Mouse (Mus musculus) testis, adult 2 months (tissue): ENCODE results near the gene Ssc5d.

ENCODE experiments used
- CTCF ChIP-seq: fragments of 200-500 bp; IDR thresholded peaks from 2 replicates; pipeline ENCODE4 v1.5.1; 2012; ENCODE audit warnings: low read depth, mild to moderate bottlenecking, inconsistent platforms, low read length, moderate library complexity; ENCODE audit not compliant: control insufficient read depth, insufficient read depth, insufficient replicate concordance
- POLR2A ChIP-seq: fragments of 200-500 bp; IDR thresholded peaks from 2 replicates; pipeline ENCODE4 v1.6.1; 2012; ENCODE audit warnings: low read depth, mild to moderate bottlenecking, inconsistent platforms, low read length, moderate library complexity; ENCODE audit not compliant: control insufficient read depth

DNA sequence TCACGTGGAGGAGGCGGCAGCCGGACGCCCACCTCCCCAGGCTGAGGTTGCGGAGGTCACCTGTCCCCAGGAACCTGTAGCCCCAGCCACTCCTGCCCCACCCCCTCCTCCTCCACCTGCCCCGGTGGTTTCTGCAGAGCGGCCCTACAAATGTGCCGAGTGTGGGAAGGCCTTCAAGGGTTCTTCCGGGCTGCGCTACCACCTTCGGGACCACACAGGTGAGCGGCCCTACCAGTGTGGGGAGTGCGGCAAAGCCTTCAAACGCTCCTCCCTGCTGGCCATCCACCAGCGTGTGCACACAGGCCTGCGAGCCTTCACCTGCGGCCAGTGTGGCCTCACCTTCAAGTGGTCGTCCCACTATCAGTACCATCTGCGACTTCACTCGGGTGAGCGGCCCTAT lies 5.6 kb upstream of the Ssc5d start:
- TF ChIP-seq CTCF (no peak), POLR2A (no peak)
